Mouse (Mus musculus): Measurements from ENCODE around the gene Cfap77. TPM values are rescaled to one million over a fixed set of nuclear protein-coding genes. Genes with fewer than 3 reads are reported as not detected.
"Not testable (repeated sequence)": the region's sequence is repeated elsewhere in the genome, so short reads cannot be mapped to it uniquely, and the experiment has no call there.

Cfap77 gene
- polyA plus RNA-seq (2014; fragmentation: Nextera tagmentation; extraction: Ambion mirVana): 0.38 and 0.50 TPM in 2 replicates

GRCm38 (mm10) chr2:29054991-29055390, at the start of gene Cfap77:
Gene Cfap77 (minus strand): TSS chr2:29055066.
- Histone ChIP-seq H3K9me3 (replicated peaks; ENCODE audit: control insufficient read depth, low read length) (no peaks in the 10 kb centered on the region), H3K27me3 (ENCODE audit: control insufficient read depth, insufficient read depth, low read length) (peaks cover 8% of the 10 kb centered on the region), H3K4me1 (ENCODE audit: control insufficient read depth, insufficient read depth, low read length) (no peaks in the 10 kb centered on the region), H3K4me2 (ENCODE audit: low read depth, low read length) (peak within 1 kb of the TSS; percentile 77), H3K27ac (replicated peaks; ENCODE audit: low read depth, low read length) (no peak within 1 kb of the TSS), H3K4me3 (ENCODE audit: low read depth, low read length) (peak within 1 kb of the TSS; percentile 33), H3K9ac (replicated peaks; ENCODE audit: low read length) (peak within 1 kb of the TSS; percentile 54), H3K36me3 (replicated peaks; ENCODE audit: control insufficient read depth, insufficient read depth, low read depth, low read length) (no peaks in the 10 kb centered on the region)
- WGBS: under 1% methylated on average over 25 of the region's 25 CpGs
- ATAC-seq (replicated peaks; ENCODE audit: insufficient number of reproducible peaks, low FRiP score, low TSS enrichment, low read depth) (0 out of 2 replicates have a peak, but pooled peaks have one; percentile 37), DNase-seq (ENCODE audit: low spot score) (peak; percentile 85)

- WGBS: 91% methylated on average over 9 of the region's 10 CpGs
- not testable (repeated sequence) for DNase-seq (ENCODE audit: low spot score); H3K4me3 ChIP-seq (ENCODE audit: low read depth, low read length); H3K36me3 ChIP-seq (replicated peaks; ENCODE audit: control insufficient read depth, insufficient read depth, low read depth, low read length); H3K27ac ChIP-seq (replicated peaks; ENCODE audit: low read depth, low read length); H3K4me1 ChIP-seq (ENCODE audit: control insufficient read depth, insufficient read depth, low read length); H3K9ac ChIP-seq (replicated peaks; ENCODE audit: low read length); ATAC-seq (replicated peaks; ENCODE audit: insufficient number of reproducible peaks, low FRiP score, low TSS enrichment, low read depth); H3K9me3 ChIP-seq (replicated peaks; ENCODE audit: control insufficient read depth, low read length); H3K4me2 ChIP-seq (ENCODE audit: low read depth, low read length); H3K27me3 ChIP-seq (ENCODE audit: control insufficient read depth, insufficient read depth, low read length)
Observed at GRCm38 (mm10) chr2:29102416-29103377, 47.8 kb upstream of the Cfap77 start.

- WGBS: 79% methylated on average over 7 of the region's 7 CpGs
- Histone ChIP-seq H3K27ac (replicated peaks; ENCODE audit: low read depth, low read length) (no peak overlapping the region), H3K9me3 (replicated peaks; ENCODE audit: control insufficient read depth, low read length) (no peaks in the 10 kb centered on the region), H3K36me3 (replicated peaks; ENCODE audit: control insufficient read depth, insufficient read depth, low read depth, low read length) (no peaks in the 10 kb centered on the region), H3K4me3 (ENCODE audit: low read depth, low read length) (no peak overlapping the region), H3K27me3 (ENCODE audit: control insufficient read depth, insufficient read depth, low read length) (no peaks in the 10 kb centered on the region), H3K4me1 (ENCODE audit: control insufficient read depth, insufficient read depth, low read length) (no peaks in the 10 kb centered on the region), H3K9ac (replicated peaks; ENCODE audit: low read length) (no peak overlapping the region), H3K4me2 (ENCODE audit: low read depth, low read length) (no peak overlapping the region)
- ATAC-seq (replicated peaks; ENCODE audit: insufficient number of reproducible peaks, low FRiP score, low TSS enrichment, low read depth) (no peak), DNase-seq (ENCODE audit: low spot score) (no peak)
Observed at GRCm38 (mm10) chr2:29100822-29101534, 46.1 kb upstream of the Cfap77 start.

- no peak overlapping the region for H3K9ac ChIP-seq (replicated peaks; ENCODE audit: low read length)
- no peak for ATAC-seq (replicated peaks; ENCODE audit: insufficient number of reproducible peaks, low FRiP score, low TSS enrichment, low read depth)
- H3K4me1 ChIP-seq (ENCODE audit: control insufficient read depth, insufficient read depth, low read length): no peaks in the 10 kb centered on the region
- DNase-seq (ENCODE audit: low spot score): no peak
- H3K36me3 ChIP-seq (replicated peaks; ENCODE audit: control insufficient read depth, insufficient read depth, low read depth, low read length): no peaks in the 10 kb centered on the region
- no peaks in the 10 kb centered on the region for H3K27me3 ChIP-seq (ENCODE audit: control insufficient read depth, insufficient read depth, low read length)
- no peak overlapping the region for H3K27ac ChIP-seq (replicated peaks; ENCODE audit: low read depth, low read length)
- no peak overlapping the region for H3K4me3 ChIP-seq (ENCODE audit: low read depth, low read length)
- no peak overlapping the region for H3K4me2 ChIP-seq (ENCODE audit: low read depth, low read length)
- 91% methylated on average over 14 of the region's 14 CpGs for WGBS
- H3K9me3 ChIP-seq (replicated peaks; ENCODE audit: control insufficient read depth, low read length): no peaks in the 10 kb centered on the region
Observed at GRCm38 (mm10) chr2:29099646-29100045, 44.8 kb upstream of the Cfap77 start.

- Histone ChIP-seq H3K4me2 (ENCODE audit: low read depth, low read length) (no peak overlapping the region), H3K36me3 (replicated peaks; ENCODE audit: control insufficient read depth, insufficient read depth, low read depth, low read length) (no peaks in the 10 kb centered on the region), H3K9ac (replicated peaks; ENCODE audit: low read length) (no peak overlapping the region), H3K9me3 (replicated peaks; ENCODE audit: control insufficient read depth, low read length) (no peaks in the 10 kb centered on the region), H3K4me1 (ENCODE audit: control insufficient read depth, insufficient read depth, low read length) (no peaks in the 10 kb centered on the region), H3K27ac (replicated peaks; ENCODE audit: low read depth, low read length) (no peak overlapping the region), H3K4me3 (ENCODE audit: low read depth, low read length) (no peak overlapping the region), H3K27me3 (ENCODE audit: control insufficient read depth, insufficient read depth, low read length) (no peaks in the 10 kb centered on the region)
- ATAC-seq (replicated peaks; ENCODE audit: insufficient number of reproducible peaks, low FRiP score, low TSS enrichment, low read depth): no peak
- WGBS: 78% methylated on average over 8 of the region's 8 CpGs
- DNase-seq (ENCODE audit: low spot score): no peak
Observed at GRCm38 (mm10) chr2:29098786-29099185, 43.9 kb upstream of the Cfap77 start.

GRCm38 (mm10) chr2:29097955-29098354, 43.1 kb upstream of the Cfap77 start:
- H3K27me3 ChIP-seq (ENCODE audit: control insufficient read depth, insufficient read depth, low read length); DNase-seq (ENCODE audit: low spot score); ATAC-seq (replicated peaks; ENCODE audit: insufficient number of reproducible peaks, low FRiP score, low TSS enrichment, low read depth); H3K9ac ChIP-seq (replicated peaks; ENCODE audit: low read length); H3K36me3 ChIP-seq (replicated peaks; ENCODE audit: control insufficient read depth, insufficient read depth, low read depth, low read length); H3K9me3 ChIP-seq (replicated peaks; ENCODE audit: control insufficient read depth, low read length); H3K4me3 ChIP-seq (ENCODE audit: low read depth, low read length); H3K27ac ChIP-seq (replicated peaks; ENCODE audit: low read depth, low read length); H3K4me2 ChIP-seq (ENCODE audit: low read depth, low read length); H3K4me1 ChIP-seq (ENCODE audit: control insufficient read depth, insufficient read depth, low read length): not testable (repeated sequence)
- 99% methylated on average over 3 of the region's 5 CpGs for WGBS

GRCm38 (mm10) chr2:29097465-29097864, 42.6 kb upstream of the Cfap77 start:
- ATAC-seq (replicated peaks; ENCODE audit: insufficient number of reproducible peaks, low FRiP score, low TSS enrichment, low read depth) (no peak), DNase-seq (ENCODE audit: low spot score) (no peak)
- Histone ChIP-seq H3K4me3 (ENCODE audit: low read depth, low read length) (no peak overlapping the region), H3K4me2 (ENCODE audit: low read depth, low read length) (no peak overlapping the region), H3K36me3 (replicated peaks; ENCODE audit: control insufficient read depth, insufficient read depth, low read depth, low read length) (no peaks in the 10 kb centered on the region), H3K27me3 (ENCODE audit: control insufficient read depth, insufficient read depth, low read length) (no peaks in the 10 kb centered on the region), H3K9ac (replicated peaks; ENCODE audit: low read length) (no peak overlapping the region), H3K9me3 (replicated peaks; ENCODE audit: control insufficient read depth, low read length) (no peaks in the 10 kb centered on the region), H3K4me1 (ENCODE audit: control insufficient read depth, insufficient read depth, low read length) (no peaks in the 10 kb centered on the region), H3K27ac (replicated peaks; ENCODE audit: low read depth, low read length) (no peak overlapping the region)
- 88% methylated on average over 3 of the region's 3 CpGs for WGBS

- H3K4me1 ChIP-seq (ENCODE audit: control insufficient read depth, insufficient read depth, low read length): no peaks in the 10 kb centered on the region
- no peak overlapping the region for H3K4me3 ChIP-seq (ENCODE audit: low read depth, low read length)
- no peak overlapping the region for H3K4me2 ChIP-seq (ENCODE audit: low read depth, low read length)
- DNase-seq (ENCODE audit: low spot score) (no peak), ATAC-seq (replicated peaks; ENCODE audit: insufficient number of reproducible peaks, low FRiP score, low TSS enrichment, low read depth) (no peak)
- no peaks in the 10 kb centered on the region for H3K9me3 ChIP-seq (replicated peaks; ENCODE audit: control insufficient read depth, low read length)
- H3K36me3 ChIP-seq (replicated peaks; ENCODE audit: control insufficient read depth, insufficient read depth, low read depth, low read length): no peaks in the 10 kb centered on the region
- H3K27me3 ChIP-seq (ENCODE audit: control insufficient read depth, insufficient read depth, low read length): no peaks in the 10 kb centered on the region
- no peak overlapping the region for H3K9ac ChIP-seq (replicated peaks; ENCODE audit: low read length)
- no peak overlapping the region for H3K27ac ChIP-seq (replicated peaks; ENCODE audit: low read depth, low read length)
- 78% methylated on average over 4 of the region's 4 CpGs for WGBS
Observed at GRCm38 (mm10) chr2:29096751-29097150, 41.9 kb upstream of the Cfap77 start.
